Mouse (Mus musculus): ENCODE data around the gene Brap.

Brap gene

GRCm38 (mm10) chr5:121712934-121713538 lies 52.7 kb downstream of the Brap start:
- DNase-seq (ENCODE audit: extremely low read depth, low read depth, low spot score): no peak

- no peak for DNase-seq (ENCODE audit: extremely low read depth, low read depth, low spot score)
Measured at GRCm38 (mm10) chr5:121714331-121714730, 54.0 kb downstream of the Brap start.

GRCm38 (mm10) chr5:121714928-121715327 lies 54.6 kb downstream of the Brap start:
- DNase-seq (ENCODE audit: extremely low read depth, low read depth, low spot score): no peak

GRCm38 (mm10) chr5:121718462-121718861 lies 58.1 kb downstream of the Brap start:
- DNase-seq (ENCODE audit: extremely low read depth, low read depth, low spot score): no peak

- no peak for DNase-seq (ENCODE audit: extremely low read depth, low read depth, low spot score)
Measured at GRCm38 (mm10) chr5:121720888-121721585, 60.7 kb downstream of the Brap start.

GRCm38 (mm10) chr5:121721841-121722240 lies 61.5 kb downstream of the Brap start:
- no peak for DNase-seq (ENCODE audit: extremely low read depth, low read depth, low spot score)

GRCm38 (mm10) chr5:121724678-121725077 lies 64.3 kb downstream of the Brap start:
- no peak for DNase-seq (ENCODE audit: extremely low read depth, low read depth, low spot score)

GRCm38 (mm10) chr5:121730057-121730456 lies 69.7 kb downstream of the Brap start:
- no peak for DNase-seq (ENCODE audit: extremely low read depth, low read depth, low spot score)

GRCm38 (mm10) chr5:121736641-121737040 lies 76.3 kb downstream of the Brap start:
- no peak for DNase-seq (ENCODE audit: extremely low read depth, low read depth, low spot score)
